8 mouse cellular contexts compared by ENCODE assay signal in the genomic region with DNA sequence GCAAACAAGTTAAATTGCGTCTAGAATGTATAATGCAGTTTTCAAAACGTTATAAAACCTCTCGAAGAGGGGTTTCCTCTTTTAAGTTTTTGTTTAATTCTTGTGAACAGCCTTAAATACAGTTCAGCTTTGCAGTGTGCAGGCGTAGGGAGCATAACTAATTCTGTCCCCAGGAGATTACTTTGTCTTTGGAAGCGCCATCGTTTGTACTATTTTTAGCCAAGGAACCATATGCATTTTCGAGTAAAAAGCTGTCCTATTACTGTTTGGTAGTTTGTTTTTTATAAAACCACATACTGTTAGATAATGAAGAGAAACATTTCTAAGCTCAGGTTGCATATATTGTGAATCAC.
A peak's percentile ranks its signal among the peaks of the same experiment; 100 is the strongest.
DNase-seq lines count a peak whose midpoint lies in the region; ATAC-seq lines count a peak whose summit lies in the region.

No protein-coding gene starts in this region.

- no peaks in the 10 kb centered on the region for H3K27me3 ChIP-seq in heart, embryonic 16.5 days (ENCODE audit: control insufficient read depth, insufficient read depth, low read length)
- H3K27me3 ChIP-seq in embryonic facial prominence, embryonic 10.5 days (replicated peaks; ENCODE audit: low read depth, poor library complexity, severe bottlenecking): 0 out of 2 replicates have a peak, but pooled peaks cover 9% of the 10 kb centered on the region
- H3K27me3 ChIP-seq in hindbrain, embryonic 15.5 days: no peaks in the 10 kb centered on the region
- no peaks in the 10 kb centered on the region; the same call in 1 of the 2 replicates for H3K27me3 ChIP-seq in midbrain, embryonic 12.5 days

- peak overlapping the region; percentile 43 for H3K4me3 ChIP-seq in heart, embryonic 16.5 days (ENCODE audit: low read length)
- H3K4me3 ChIP-seq in embryonic facial prominence, embryonic 10.5 days: peak overlapping the region; percentile 45; the same call in 1 of the 2 replicates
- peak overlapping the region; percentile 6 for H3K4me3 ChIP-seq in hindbrain, embryonic 15.5 days
- H3K4me3 ChIP-seq in midbrain, embryonic 12.5 days: peak overlapping the region; percentile 23

- DNase-seq in heart, postnatal 25 days (ENCODE audit: low spot score): no peak
- no peak for DNase-seq in embryonic facial prominence, embryonic 10.5 days (ENCODE audit: low spot score)
- DNase-seq in ovary, postnatal 10 days (ENCODE audit: low spot score): no peak
- no peak for DNase-seq in urinary bladder, adult 18-20 months (ENCODE audit: low spot score in 2 of 2)

- peak overlapping the region; percentile 60 for H3K4me2 ChIP-seq in heart, embryonic 16.5 days (ENCODE audit: low read depth, low read length)
- H3K4me2 ChIP-seq in hindbrain, embryonic 15.5 days: peak overlapping the region; percentile 48
- peak overlapping the region; percentile 53 for H3K4me2 ChIP-seq in midbrain, embryonic 12.5 days (replicated peaks)

- no peaks in the 10 kb centered on the region for H3K9me3 ChIP-seq in heart, embryonic 16.5 days (replicated peaks; ENCODE audit: control insufficient read depth, low read length)
- H3K9me3 ChIP-seq in embryonic facial prominence, embryonic 10.5 days: no peaks in the 10 kb centered on the region
- H3K9me3 ChIP-seq in hindbrain, embryonic 15.5 days: no peaks in the 10 kb centered on the region
- H3K9me3 ChIP-seq in midbrain, embryonic 12.5 days: no peaks in the 10 kb centered on the region

- peak overlapping the region; percentile 61 for H3K27ac ChIP-seq in heart, embryonic 16.5 days (ENCODE audit: low read length)
- peak overlapping the region; percentile 76 for H3K27ac ChIP-seq in embryonic facial prominence, embryonic 10.5 days (replicated peaks)
- 0 out of 2 replicates have a peak overlapping the region, but pooled peaks have one; percentile 12 for H3K27ac ChIP-seq in hindbrain, embryonic 15.5 days (replicated peaks)
- H3K27ac ChIP-seq in midbrain, embryonic 12.5 days (replicated peaks): no peak overlapping the region

- H3K36me3 ChIP-seq in heart, embryonic 16.5 days (ENCODE audit: control insufficient read depth, insufficient read depth): no peaks in the 10 kb centered on the region
- H3K36me3 ChIP-seq in embryonic facial prominence, embryonic 10.5 days (replicated peaks): no peaks in the 10 kb centered on the region
- H3K36me3 ChIP-seq in hindbrain, embryonic 15.5 days: no peaks in the 10 kb centered on the region
- H3K36me3 ChIP-seq in midbrain, embryonic 12.5 days: no peaks in the 10 kb centered on the region

- H3K9ac ChIP-seq in heart, embryonic 16.5 days (ENCODE audit: low read length): peak overlapping the region; percentile 51
- no peak overlapping the region for H3K9ac ChIP-seq in hindbrain, embryonic 15.5 days
- no peak overlapping the region for H3K9ac ChIP-seq in midbrain, embryonic 12.5 days (replicated peaks)

- intact Hi-C loops in heart, postnatal 25 days (cut with DNase I): no loop called here

- H3K4me1 ChIP-seq in heart, embryonic 16.5 days (ENCODE audit: control insufficient read depth, insufficient read depth, low read length): peaks cover 4% of the 10 kb centered on the region
- H3K4me1 ChIP-seq in embryonic facial prominence, embryonic 10.5 days: peaks cover 14% of the 10 kb centered on the region
- H3K4me1 ChIP-seq in hindbrain, embryonic 15.5 days (replicated peaks): peaks cover 10% of the 10 kb centered on the region
- H3K4me1 ChIP-seq in midbrain, embryonic 12.5 days: peaks cover 12% of the 10 kb centered on the region

- WGBS in heart, embryonic 16.5 days: 17% methylated on average over 7 of the region's 7 CpGs
- WGBS in embryonic facial prominence, embryonic 10.5 days: 35% methylated on average over 7 of the region's 7 CpGs
- WGBS in hindbrain, embryonic 15.5 days: 15% methylated on average over 7 of the region's 7 CpGs
- 28% methylated on average over 7 of the region's 7 CpGs for WGBS in midbrain, embryonic 12.5 days

- ATAC-seq in heart, embryonic 16.5 days (replicated peaks; ENCODE audit: extremely low read depth, insufficient read depth, low FRiP score): no peak
- ATAC-seq in hindbrain, embryonic 15.5 days (ENCODE audit: low FRiP score, low read depth): no peak
- ATAC-seq in midbrain, embryonic 12.5 days (ENCODE audit: low FRiP score, low read depth): no peak
- no peak for ATAC-seq in inflammation-experienced regulatory T-cells, adult 6 months
